ENCODE assay signal across 10 mouse cellular contexts in the genomic region with DNA sequence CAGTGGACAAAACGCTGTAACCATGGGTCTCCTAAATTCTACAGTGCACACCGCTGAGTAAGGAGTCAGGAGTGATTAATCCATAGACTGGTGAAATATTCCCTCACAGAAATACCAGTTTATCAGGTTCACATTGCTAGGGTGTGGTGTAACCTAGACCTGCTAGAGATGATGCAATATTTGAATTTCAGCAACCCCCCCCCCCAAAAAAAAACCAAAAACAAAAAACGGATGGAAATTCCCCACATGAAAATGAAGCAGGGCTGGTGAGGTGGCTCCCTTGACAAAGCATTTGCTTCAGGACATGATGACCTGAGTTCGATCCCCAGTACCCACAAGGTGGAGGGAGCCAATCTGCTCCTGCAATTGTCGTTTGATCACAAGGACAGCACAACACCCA.
"Had no signal": no experiment of that assay in that cellular context is flagged by ENCODE, and none has a peak within 500 bp of the region (broad histone marks: within the 10 kb centered on the region; RNA-seq: fewer than 3 reads in every experiment).

No protein-coding gene starts in this region.

- H3K9me3 ChIP-seq: limb, embryonic 12.5 days; lung, embryonic 15.5 days; megakaryocyte, embryonic 14.5 days; midbrain, embryonic 15.5 days; neural tube, embryonic 12.5 days; stomach, embryonic 15.5 days had no signal

- H3K27ac ChIP-seq: kidney, postnatal 0 days; limb, embryonic 12.5 days; lung, embryonic 15.5 days; midbrain, embryonic 15.5 days; neural tube, embryonic 12.5 days; stomach, embryonic 15.5 days had no signal

- H3K4me3 ChIP-seq: neural tube, embryonic 12.5 days had no signal

- H3K9ac ChIP-seq: limb, embryonic 12.5 days; lung, embryonic 15.5 days; midbrain, embryonic 15.5 days; neural tube, embryonic 12.5 days; stomach, embryonic 15.5 days had no signal

- H3K36me3 ChIP-seq: limb, embryonic 12.5 days; lung, embryonic 15.5 days; midbrain, embryonic 15.5 days; neural tube, embryonic 12.5 days; stomach, embryonic 15.5 days had no signal

- H3K4me1 ChIP-seq: limb, embryonic 12.5 days; midbrain, embryonic 15.5 days; neural tube, embryonic 12.5 days; stomach, embryonic 15.5 days had no signal

- DNase-seq: kidney, adult 8-10 months; kidney, postnatal 36 days; spleen, adult 18-20 months had no signal

- H3K27me3 ChIP-seq: limb, embryonic 12.5 days; lung, embryonic 15.5 days; megakaryocyte, embryonic 14.5 days; midbrain, embryonic 15.5 days; neural tube, embryonic 12.5 days; stomach, embryonic 15.5 days had no signal
